Mouse (Mus musculus) kidney, adult 8-10 months (tissue): ENCODE measurements around the gene Bcl2l1.
A peak's percentile ranks its signal among the peaks of the same experiment; 100 is the strongest.

Source experiments
- DNase-seq, 2 experiments: peaks; one replicate each; pipeline ENCODE4 v3.0.0; 2022

Gene Bcl2l1

GRCm38 (mm10) chr2:152736090-152736601 lies 95.4 kb downstream of the Bcl2l1 start, which contains the start of gene Id1:
Gene Id1, plus strand, starts transcription at chr2:152736251.
- DNase-seq, result peak; percentile 93

GRCm38 (mm10) chr2:152734984-152735383 lies 96.5 kb downstream of the Bcl2l1 start:
- peak; percentile 96 to 97 for DNase-seq

DNA sequence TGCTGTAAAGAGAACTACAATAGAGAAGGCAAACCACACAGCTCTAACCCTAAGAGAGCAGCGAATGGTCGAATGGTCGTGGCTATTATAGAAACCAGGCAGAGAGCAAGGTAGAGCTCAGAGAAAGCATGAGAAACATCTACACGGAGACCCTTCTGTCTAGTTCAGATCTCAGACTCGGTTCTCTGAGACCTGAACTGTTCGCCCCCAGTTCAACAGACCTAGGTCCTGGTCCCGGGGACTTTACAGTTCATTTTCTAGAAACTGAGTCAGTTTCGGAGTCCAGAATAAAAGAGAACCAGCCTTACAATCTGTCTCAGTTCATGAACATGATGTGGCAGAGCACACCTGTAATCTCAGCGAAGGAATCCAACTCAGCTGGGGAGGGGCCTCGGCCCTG lies 97.0 kb downstream of the Bcl2l1 start:
- no peak for DNase-seq

DNA sequence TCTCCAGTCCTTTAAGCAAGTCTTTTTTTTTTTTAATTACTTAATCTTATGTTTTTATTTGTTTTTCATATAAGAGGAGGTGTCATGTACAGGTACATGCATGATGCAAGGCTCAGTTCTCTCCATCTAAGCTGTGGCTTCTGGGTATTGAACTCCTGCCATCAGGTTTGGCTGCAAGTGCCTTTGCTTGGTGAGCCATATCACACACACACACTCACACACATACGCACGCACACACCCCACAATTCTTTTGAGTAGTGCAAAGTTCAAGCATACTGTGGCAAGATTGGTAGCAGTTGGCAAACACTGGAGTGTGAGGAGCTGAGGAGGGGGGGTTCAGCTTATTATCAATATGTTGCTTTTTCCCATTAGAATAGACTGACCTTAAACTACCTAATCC lies 98.3 kb downstream of the Bcl2l1 start:
- peak in 1 of 2 experiments; percentile 25 for DNase-seq
